In the genomic region with DNA sequence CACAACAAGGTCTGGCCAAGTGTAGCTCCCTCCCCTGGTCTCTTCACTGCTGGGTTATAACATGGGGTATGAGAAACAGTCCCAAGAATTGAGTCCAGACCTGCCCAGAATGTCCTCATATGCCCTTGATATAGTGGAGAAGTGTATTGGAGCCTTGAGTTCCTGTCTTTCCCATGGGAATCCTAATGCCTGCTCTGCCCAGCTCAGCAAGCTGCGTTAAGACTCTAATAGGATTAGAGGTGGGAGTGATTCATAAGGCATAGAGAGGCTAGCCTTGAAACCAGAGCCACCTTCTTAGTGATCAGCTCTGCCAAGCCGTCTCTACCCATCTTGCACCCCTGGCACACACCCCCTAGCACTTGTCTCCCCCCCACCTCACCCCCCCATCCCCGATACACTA, we compare ENCODE assay signal across 22 mouse cellular contexts.
DNase-seq lines count a peak whose midpoint lies in the region; ATAC-seq lines count a peak whose summit lies in the region.
"Had no signal": no experiment of that assay in that cellular context is flagged by ENCODE, and none has a peak within 500 bp of the region (broad histone marks: within the 10 kb centered on the region; RNA-seq: fewer than 3 reads in every experiment).

No protein-coding gene starts in this region.

- H3K27me3 ChIP-seq in limb, embryonic 12.5 days = no peaks in the 10 kb centered on the region
- no peaks in the 10 kb centered on the region for H3K27me3 ChIP-seq in limb, embryonic 10.5 days (ENCODE audit: low read depth, poor library complexity, severe bottlenecking)
- H3K27me3 ChIP-seq: CH12.LX; embryonic facial prominence, embryonic 15.5 days; forebrain, embryonic 15.5 days; heart, embryonic 15.5 days had no signal

- no peaks in the 10 kb centered on the region for H3K9me3 ChIP-seq in limb, embryonic 12.5 days
- no peaks in the 10 kb centered on the region for H3K9me3 ChIP-seq in limb, embryonic 10.5 days (replicated peaks)
- H3K9me3 ChIP-seq: embryonic facial prominence, embryonic 15.5 days; forebrain, embryonic 10.5 days; forebrain, embryonic 15.5 days; heart, embryonic 10.5 days; heart, embryonic 15.5 days; hindbrain, embryonic 10.5 days had no signal

- H3K9ac ChIP-seq in limb, embryonic 12.5 days (replicated peaks) = no peak overlapping the region
- H3K9ac ChIP-seq: embryonic facial prominence, embryonic 15.5 days; forebrain, embryonic 15.5 days; heart, embryonic 15.5 days; hindbrain, embryonic 14.5 days had no signal

- WGBS in limb, embryonic 12.5 days = 90% methylated on average over 3 of the region's 3 CpGs
- WGBS in limb, embryonic 10.5 days = 86% methylated on average over 3 of the region's 3 CpGs

- H3K4me2 ChIP-seq in limb, embryonic 12.5 days = no peak overlapping the region
- H3K4me2 ChIP-seq: embryonic facial prominence, embryonic 15.5 days; forebrain, embryonic 15.5 days; heart, embryonic 15.5 days; hindbrain, embryonic 14.5 days had no signal

- peaks cover 8% of the 10 kb centered on the region; the same call in 1 of the 2 replicates for H3K4me1 ChIP-seq in limb, embryonic 12.5 days (replicated peaks)
- H3K4me1 ChIP-seq in limb, embryonic 10.5 days = peaks cover 9% of the 10 kb centered on the region
- H3K4me1 ChIP-seq in brown adipose tissue, adult 24 weeks (ENCODE audit: control insufficient read depth, insufficient read depth, insufficient read length, low read length) = peaks cover 29% of the 10 kb centered on the region
- H3K4me1 ChIP-seq: forebrain, embryonic 15.5 days had no signal

- no peak for ATAC-seq in limb, embryonic 12.5 days (ENCODE audit: insufficient number of reproducible peaks, insufficient read depth, low FRiP score, low TSS enrichment, low read depth)
- ATAC-seq: forebrain, embryonic 15.5 days had no signal

- no peaks in the 10 kb centered on the region for H3K36me3 ChIP-seq in limb, embryonic 12.5 days
- H3K36me3 ChIP-seq in limb, embryonic 10.5 days = no peaks in the 10 kb centered on the region
- H3K36me3 ChIP-seq: forebrain, embryonic 10.5 days; forebrain, embryonic 15.5 days; heart, embryonic 15.5 days; hindbrain, embryonic 10.5 days had no signal

- 0 out of 2 replicates have a peak overlapping the region, but pooled peaks have one; percentile 23 for H3K27ac ChIP-seq in limb, embryonic 12.5 days
- no peak overlapping the region for H3K27ac ChIP-seq in limb, embryonic 10.5 days
- H3K27ac ChIP-seq in brown adipose tissue, adult 24 weeks (replicated peaks; ENCODE audit: low read depth, low read length) = peak overlapping the region; percentile 27; the same call in 1 of the 2 replicates
- H3K27ac ChIP-seq: embryonic facial prominence, embryonic 15.5 days; forebrain, embryonic 10.5 days; forebrain, embryonic 15.5 days; heart, embryonic 10.5 days; heart, embryonic 15.5 days; hindbrain, embryonic 10.5 days; hindbrain, embryonic 14.5 days had no signal

- DNase-seq in limb, embryonic 10.5 days (ENCODE audit: low spot score) = no peak
- peak; percentile 84 for DNase-seq in MN1 (ENCODE audit: low spot score)
- peak; percentile 71 for DNase-seq in retina, postnatal 1 day
- DNase-seq in cerebellum, adult 11-12 months = no peak
- no peak for DNase-seq in embryo, embryonic 10.5 days (ENCODE audit: low spot score)
- DNase-seq: adrenal gland, adult 2 months; adrenal gland, postnatal 25 days; cerebellum, adult 11 months; cerebellum, adult 9-10 months; cerebellum, postnatal 25 days; heart, adult 18-20 months had no signal

- H3K4me3 ChIP-seq in limb, embryonic 12.5 days (replicated peaks) = no peak overlapping the region
- H3K4me3 ChIP-seq in limb, embryonic 10.5 days = no peak overlapping the region
- no peak overlapping the region for H3K4me3 ChIP-seq in brown adipose tissue, adult 24 weeks (ENCODE audit: insufficient read depth, low read depth, low read length)
- H3K4me3 ChIP-seq: embryonic facial prominence, embryonic 15.5 days; erythroblast, embryonic 14.5 days; forebrain, embryonic 10.5 days; forebrain, embryonic 15.5 days; heart, embryonic 10.5 days; heart, embryonic 15.5 days; hindbrain, embryonic 10.5 days had no signal

Comparison
In these comparisons a context has a peak if more than half of its experiments do, and no peak if none do; other contexts are left out.
1. DNase-seq: peak in MN1 (single experiment) and retina, postnatal 1 day (single experiment); none in limb, embryonic 10.5 days (single experiment), cerebellum, adult 11-12 months (single experiment) and embryo, embryonic 10.5 days (single experiment).